Mouse (Mus musculus): Measurements from ENCODE around the gene Paqr8. TPM values are rescaled to one million over a fixed set of nuclear protein-coding genes. Genes with fewer than 3 reads are reported as not detected.

Gene Paqr8
- total RNA-seq, 1 experiment from 2014 or later = 54.2 TPM

GRCm38 (mm10) chr1:20974341-20975135 is 84.1 kb downstream of the Paqr8 start:
- no peak for DNase-seq

GRCm38 (mm10) chr1:20980553-20980952 is 90.1 kb downstream of the Paqr8 start:
- DNase-seq = no peak

- DNase-seq = no peak
Measured at GRCm38 (mm10) chr1:20981764-20982163, 91.4 kb downstream of the Paqr8 start.

- DNase-seq = no peak
Measured at GRCm38 (mm10) chr1:20984103-20984502, 93.7 kb downstream of the Paqr8 start.

GRCm38 (mm10) chr1:20984582-20984981 is 94.2 kb downstream of the Paqr8 start:
- no peak for DNase-seq

GRCm38 (mm10) chr1:20986378-20987056 is 96.1 kb downstream of the Paqr8 start:
- no peak for DNase-seq

Other genes starting within 250 kb of the Paqr8 start
- gene Il17a, start 159.7 kb upstream of the Paqr8 start, total RNA-seq (2021) = not detected in 2 replicates
- not detected in 2 replicates for gene Il17f, start 100.0 kb upstream of the Paqr8 start, total RNA-seq (2021)
- gene Mcm3, start 70.3 kb upstream of the Paqr8 start, total RNA-seq (2021) = 34.5 and 35.1 TPM in 2 replicates
- 1.7 and 4.3 TPM in 2 replicates for gene Efhc1, start 61.0 kb downstream of the Paqr8 start, total RNA-seq (2021)
- gene Tram2, start 188.6 kb downstream of the Paqr8 start, total RNA-seq (2021) = 5.4 and 5.8 TPM in 2 replicates